Mouse (Mus musculus): Measurements from ENCODE around the gene Cnrip1. TPM values are rescaled to one million over a fixed set of nuclear protein-coding genes. Genes with fewer than 3 reads are reported as not detected.
A peak's percentile ranks its signal among the peaks of the same experiment; 100 is the strongest.
"Not testable (repeated sequence)": the region's sequence is repeated elsewhere in the genome, so short reads cannot be mapped to it uniquely, and the experiment has no call there.

Cnrip1 gene
- not detected in 2 replicates for total RNA-seq (2014; fragmentation: Nextera tagmentation)
- total RNA-seq (2017) = 0.06 and 0.27 TPM in 2 replicates
- polyA plus RNA-seq (2012) = not detected in 2 replicates

- H3K27me3 ChIP-seq (ENCODE audit: insufficient read depth, low read length) = peaks cover 8% of the 10 kb centered on the region; the same call in 1 of the 2 replicates
- H3K36me3 ChIP-seq (replicated peaks) = no peaks in the 10 kb centered on the region
- no peak for ATAC-seq (ENCODE audit: extremely low read depth, insufficient number of reproducible peaks, low FRiP score, poor library complexity, severe bottlenecking)
- TF ChIP-seq TAL1 (conservative IDR thresholded peaks at IDR 0.05; ENCODE audit: low read depth, low read length) = no peak
- TF ChIP-seq CTCF (IDR thresholded peaks at IDR 0.05; ENCODE audit: low read depth, low read length) = no peak
- no peak for TF ChIP-seq GATA2 (IDR thresholded peaks at IDR 0.05; ENCODE audit: borderline replicate concordance, low read depth, low read length)
- TF ChIP-seq POLR2AphosphoS5 (IDR thresholded peaks at IDR 0.05; ENCODE audit: insufficient replicate concordance, low read depth, low read length) = no peak
- DNase-seq (ENCODE audit: low spot score) = no peak
- H3K4me3 ChIP-seq (ENCODE audit: low read depth, low read length) = no peak within 1 kb of the TSS
- no peaks in the 10 kb centered on the region for H3K4me1 ChIP-seq (ENCODE audit: insufficient read depth, low read depth, low read length)
- H3K9me3 ChIP-seq (replicated peaks) = no peaks in the 10 kb centered on the region
Measured at GRCm38 (mm10) chr11:17051545-17052475, at the start of gene Cnrip1, which contains the start of gene Plek. Gene Cnrip1 (plus strand): TSS chr11:17051586. Gene Plek (minus strand): TSS chr11:17052381.

- H3K4me1 ChIP-seq (ENCODE audit: insufficient read depth, low read depth, low read length) = peaks cover 68% of the 10 kb centered on the region
- DNase-seq (ENCODE audit: low spot score) = peak; percentile 42
Measured at GRCm38 (mm10) chr11:17002739-17003373, 48.5 kb upstream of the Cnrip1 start.

GRCm38 (mm10) chr11:17003757-17004156, 47.6 kb upstream of the Cnrip1 start:
- H3K36me3 ChIP-seq (replicated peaks) = peaks cover 14% of the 10 kb centered on the region
- no peak for DNase-seq (ENCODE audit: low spot score)
- no peaks in the 10 kb centered on the region for H3K27me3 ChIP-seq (ENCODE audit: insufficient read depth, low read length)
- peak overlapping the region; percentile 52; the same call in 1 of the 2 replicates for H3K4me3 ChIP-seq (ENCODE audit: low read depth, low read length)
- peaks cover 73% of the 10 kb centered on the region for H3K4me1 ChIP-seq (ENCODE audit: insufficient read depth, low read depth, low read length)
- no peaks in the 10 kb centered on the region for H3K9me3 ChIP-seq (replicated peaks)
- TF ChIP-seq GATA1 (IDR thresholded peaks at IDR 0.05; ENCODE audit: borderline replicate concordance, low read length) (no peak), POLR2AphosphoS5 (IDR thresholded peaks at IDR 0.05; ENCODE audit: insufficient replicate concordance, low read depth, low read length) (no peak), TAL1 (conservative IDR thresholded peaks at IDR 0.05; ENCODE audit: low read depth, low read length) (no peak), CTCF (IDR thresholded peaks at IDR 0.05; ENCODE audit: low read depth, low read length) (no peak), GATA2 (IDR thresholded peaks at IDR 0.05; ENCODE audit: borderline replicate concordance, low read depth, low read length) (no peak)
- no peak for ATAC-seq (ENCODE audit: extremely low read depth, insufficient number of reproducible peaks, low FRiP score, poor library complexity, severe bottlenecking)

More at GRCm38 (mm10) chr11:17002739-17003373, 48.5 kb upstream of the Cnrip1 start:
- H3K36me3 ChIP-seq (replicated peaks) = peaks cover 19% of the 10 kb centered on the region
- TF ChIP-seq GATA2 (IDR thresholded peaks at IDR 0.05; ENCODE audit: borderline replicate concordance, low read depth, low read length) = no peak
- TF ChIP-seq POLR2AphosphoS5 (IDR thresholded peaks at IDR 0.05; ENCODE audit: insufficient replicate concordance, low read depth, low read length) = no peak
- no peak for TF ChIP-seq CTCF (IDR thresholded peaks at IDR 0.05; ENCODE audit: low read depth, low read length)
- no peak for TF ChIP-seq GATA1 (IDR thresholded peaks at IDR 0.05; ENCODE audit: borderline replicate concordance, low read length)
- no peak for TF ChIP-seq TAL1 (conservative IDR thresholded peaks at IDR 0.05; ENCODE audit: low read depth, low read length)
- no peaks in the 10 kb centered on the region for H3K9me3 ChIP-seq (replicated peaks)
- H3K27me3 ChIP-seq (ENCODE audit: insufficient read depth, low read length) = no peaks in the 10 kb centered on the region
- H3K4me3 ChIP-seq (ENCODE audit: low read depth, low read length) = peak overlapping the region; percentile 48; the same call in 1 of the 2 replicates
- peak; percentile 58 for ATAC-seq (ENCODE audit: extremely low read depth, insufficient number of reproducible peaks, low FRiP score, poor library complexity, severe bottlenecking)

GRCm38 (mm10) chr11:17004899-17005846, 46.2 kb upstream of the Cnrip1 start:
- Histone ChIP-seq H3K36me3 (replicated peaks) (peaks cover 14% of the 10 kb centered on the region), H3K4me1 (ENCODE audit: insufficient read depth, low read depth, low read length) (peaks cover 73% of the 10 kb centered on the region), H3K4me3 (ENCODE audit: low read depth, low read length) (no peak overlapping the region; the same call in 1 of the 2 replicates), H3K27me3 (ENCODE audit: insufficient read depth, low read length) (no peaks in the 10 kb centered on the region), H3K9me3 (replicated peaks) (no peaks in the 10 kb centered on the region)
- DNase-seq (ENCODE audit: low spot score) = peak; percentile 35
- ATAC-seq (ENCODE audit: extremely low read depth, insufficient number of reproducible peaks, low FRiP score, poor library complexity, severe bottlenecking) = peak; percentile 79
- TF ChIP-seq TAL1 (conservative IDR thresholded peaks at IDR 0.05; ENCODE audit: low read depth, low read length) (peak; percentile 71), GATA2 (IDR thresholded peaks at IDR 0.05; ENCODE audit: borderline replicate concordance, low read depth, low read length) (no peak)

GRCm38 (mm10) chr11:17006526-17006925, 44.9 kb upstream of the Cnrip1 start:
- DNase-seq (ENCODE audit: low spot score); H3K4me3 ChIP-seq (ENCODE audit: low read depth, low read length); ATAC-seq (ENCODE audit: extremely low read depth, insufficient number of reproducible peaks, low FRiP score, poor library complexity, severe bottlenecking); H3K27me3 ChIP-seq (ENCODE audit: insufficient read depth, low read length); H3K36me3 ChIP-seq (replicated peaks); H3K9me3 ChIP-seq (replicated peaks): not testable (repeated sequence)
- peaks cover 63% of the 10 kb centered on the region for H3K4me1 ChIP-seq (ENCODE audit: insufficient read depth, low read depth, low read length)

Measured in G1E (cell line).